Mouse (Mus musculus): ENCODE results near the gene Fmnl2.

- TF ChIP-seq UBTF (IDR thresholded peaks at IDR 0.05; ENCODE audit: low read depth, low read length) = no peak
- no peak for TF ChIP-seq CTCF (conservative IDR thresholded peaks at IDR 0.05 in 1 of 2, IDR thresholded peaks at IDR 0.05 in 1 of 2; ENCODE audit: low read depth in 2 of 2, low read length in 2 of 2)
- no peak for TF ChIP-seq ZKSCAN1 (IDR thresholded peaks at IDR 0.05; ENCODE audit: borderline replicate concordance, low read depth, low read length)
- no peak for TF ChIP-seq POLR2A (IDR thresholded peaks at IDR 0.05; ENCODE audit: low read depth, low read length)
- no peak for TF ChIP-seq POLR2AphosphoS2 (IDR thresholded peaks at IDR 0.05; ENCODE audit: low read depth, low read length)
- no peak for TF ChIP-seq JUN (IDR thresholded peaks at IDR 0.05; ENCODE audit: insufficient read depth, low read depth, low read length)
- no peak for TF ChIP-seq EP300 (IDR thresholded peaks at IDR 0.05; ENCODE audit: low read length)
- TF ChIP-seq RAD21 (IDR thresholded peaks at IDR 0.05; ENCODE audit: low read depth, low read length) = no peak
- TF ChIP-seq TCF12 (IDR thresholded peaks at IDR 0.05; ENCODE audit: low read depth, low read length) = no peak
Observed at GRCm38 (mm10) chr2:52891744-52892143, 34.1 kb downstream of the Fmnl2 start.

Measured in CH12.LX (cell line).